In the genomic region with DNA sequence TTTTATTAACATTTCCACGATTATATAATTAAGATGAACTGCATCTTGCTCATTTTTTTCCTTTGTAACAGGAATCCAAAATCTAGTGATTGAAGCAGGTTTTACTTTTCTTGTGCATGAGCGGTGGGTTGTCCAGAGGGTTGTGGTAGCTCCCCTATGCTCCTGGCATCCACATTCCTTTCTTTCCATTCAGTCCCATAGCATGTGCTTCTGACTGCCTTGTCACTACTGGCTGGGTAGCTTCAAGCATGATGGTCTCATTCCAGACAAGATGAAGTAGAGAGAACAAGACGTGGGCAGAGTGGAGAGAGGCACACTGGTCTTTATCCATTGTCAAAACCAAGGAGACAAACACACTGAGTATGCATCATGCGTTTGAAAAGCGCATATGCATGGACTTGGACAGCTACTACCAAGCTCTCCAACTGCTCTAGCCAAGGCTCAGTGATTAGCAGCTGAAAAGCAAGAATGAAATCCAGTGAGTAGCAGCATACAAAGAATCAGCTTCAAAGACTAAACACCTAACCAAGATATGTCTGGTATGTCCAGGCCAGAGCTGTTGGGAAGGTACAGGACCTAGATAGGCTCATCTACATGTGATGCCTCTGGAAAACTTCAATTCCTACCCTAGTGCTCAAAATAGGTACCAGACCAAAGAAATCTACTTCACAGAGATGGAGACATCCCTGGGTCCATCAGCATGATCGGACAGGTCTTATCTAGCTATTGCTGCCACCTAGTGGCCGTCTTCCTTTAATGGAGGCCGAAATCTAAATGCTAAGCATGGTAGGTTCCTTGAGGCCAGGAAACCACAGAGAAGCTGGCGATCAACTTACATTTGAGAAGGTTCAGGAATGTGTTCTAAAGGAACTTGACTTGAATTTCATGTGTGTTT, we compare ENCODE assay signal across 8 mouse cellular contexts. TPM values are rescaled to one million over a fixed set of nuclear protein-coding genes. Genes with fewer than 3 reads are reported as not detected.
DNase-seq lines count a peak whose midpoint lies in the region; ATAC-seq and TF ChIP-seq lines count a peak whose summit lies in the region.

No protein-coding gene starts in this region.

- no peak overlapping the region for H3K4me3 ChIP-seq in hindbrain, embryonic 15.5 days

- peak; percentile 83 for TF ChIP-seq CTCF in Patski (IDR thresholded peaks at IDR 0.05)

- ATAC-seq in Patski = peak; percentile 47
- ATAC-seq in hindbrain, embryonic 15.5 days (ENCODE audit: low FRiP score, low read depth) = peak; percentile 80

- H3K9me3 ChIP-seq in hindbrain, embryonic 15.5 days = no peaks in the 10 kb centered on the region

- H3K4me1 ChIP-seq in hindbrain, embryonic 15.5 days (replicated peaks) = peaks cover 10% of the 10 kb centered on the region; the same call in 1 of the 2 replicates

- H3K27me3 ChIP-seq in Patski = no peaks in the 10 kb centered on the region
- H3K27me3 ChIP-seq in hindbrain, embryonic 15.5 days = no peaks in the 10 kb centered on the region

- H3K36me3 ChIP-seq in hindbrain, embryonic 15.5 days = no peaks in the 10 kb centered on the region

- CTCF ChIA-PET in Patski (lab: Charles Lee) = interaction anchor here (0.7 to 5.9 kb wide), 18 partner anchors 9 to 205 kb away, joined by 3 to 71 read pairs (median 4); a partner anchor contains a TSS

- 49% methylated on average over 9 of the region's 9 CpGs for WGBS in hindbrain, embryonic 15.5 days

- in situ Hi-C loops in Patski (cut with MboI; ENCODE audit: low pct_unique_long_range_greater_than_20kb) = loop anchor here (5.0 kb wide), 1 partner anchor 151 kb away; no protein-coding TSS in a partner anchor

- no peak overlapping the region for H3K9ac ChIP-seq in hindbrain, embryonic 15.5 days

- DNase-seq in Patski (ENCODE audit: low read depth, low spot score) = peak; percentile 42
- peak; percentile 72 for DNase-seq in cerebellum, adult 9-11 months
- DNase-seq in frontal cortex, postnatal 14 days (ENCODE audit: low spot score in 2 of 2) = peak; percentile 56 to 83
- peak; percentile 80 to 89 for DNase-seq in layer of hippocampus, postnatal 14 days (ENCODE audit: low spot score in 2 of 2)
- DNase-seq in lung, postnatal 10 days = peak; percentile 87
- DNase-seq in retina, adult 2 months (ENCODE audit: low read depth, low spot score) = peak; percentile 62
- DNase-seq in thymus, postnatal 4 days = peak; percentile 85

- no peak overlapping the region for H3K4me2 ChIP-seq in hindbrain, embryonic 15.5 days

- POLR2A ChIA-PET in Patski (lab: Charles Lee) = no interaction called here

- H3K27ac ChIP-seq in hindbrain, embryonic 15.5 days (replicated peaks) = no peak overlapping the region

RNA-seq across cellular contexts. Expression of a gene that starts 42.5 kb away (rescaled TPM):
- 96.5 TPM for polyA plus RNA-seq in Patski (2021)
- 69.7 and 71.9 TPM in 2 replicates for polyA plus RNA-seq in hindbrain, embryonic 15.5 days (2015; fragmentation: Nextera tagmentation; extraction: Ambion mirVana)
- 10 to 100 TPM; 88.7 to 92.7 TPM for total RNA-seq in layer of hippocampus, postnatal 14 days (2021)

RNA-seq across cellular contexts. Expression of a gene that starts 49.8 kb away (rescaled TPM):
- 19.0 TPM for polyA plus RNA-seq in Patski (2021)
- 43.3 and 46.3 TPM in 2 replicates for polyA plus RNA-seq in hindbrain, embryonic 15.5 days (2015; fragmentation: Nextera tagmentation; extraction: Ambion mirVana)
- total RNA-seq in layer of hippocampus, postnatal 14 days (2021) = 1 to 10 TPM; 5.7 to 6.9 TPM
